Mouse (Mus musculus) heart, embryonic 14.5 days (tissue): Measurements from ENCODE around the gene Dusp2. TPM values are rescaled to one million over a fixed set of nuclear protein-coding genes. Genes with fewer than 3 reads are reported as not detected.

Source experiments
- ATAC-seq: fragments of 200-750 bp; cut with Nextera tagmentation; 2 replicates; pipeline ENCODE4 v1.8.0; 2017; ENCODE audit warnings: low read depth, moderate TSS enrichment; ENCODE audit not compliant: insufficient number of reproducible peaks, insufficient read depth, low FRiP score
- H3K27ac ChIP-seq, 2 experiments: fragments of 200-500 bp in 1 of 2; fragments of 300-500 bp in 1 of 2; sonication (generic) in 1 of 2; replicated peaks in 1 of 2; 2 replicates each; pipeline ENCODE4 v1.5.1; 2012 to 2014; ENCODE audit warnings: low read depth in 2 of 2, low read length in 2 of 2, control low read depth in 1 of 2, mild to moderate bottlenecking in 1 of 2, mixed read lengths in 1 of 2; ENCODE audit not compliant: control insufficient read depth in 1 of 2, insufficient read depth in 1 of 2
- H3K27me3 ChIP-seq: fragments of 300-500 bp; sonication (generic); 2 replicates; pipeline ENCODE4 v1.6.1; 2014; ENCODE audit warnings: mild to moderate bottlenecking, low read length, control low read depth; ENCODE audit not compliant: control insufficient read depth, insufficient read depth
- H3K36me3 ChIP-seq: fragments of 300-500 bp; sonication (generic); 2 replicates; pipeline ENCODE4 v1.6.1; 2014; ENCODE audit warnings: mild to moderate bottlenecking, control low read depth, low read length, mixed read lengths; ENCODE audit not compliant: control insufficient read depth, insufficient read depth
- H3K4me1 ChIP-seq, 2 experiments: fragments of 200-500 bp in 1 of 2; fragments of 300-500 bp in 1 of 2; sonication (generic) in 1 of 2; 2 replicates each; pipeline ENCODE4 v1.6.1; 2012 to 2014; ENCODE audit warnings: low read length in 2 of 2, control low read depth in 1 of 2, mixed read lengths in 1 of 2; ENCODE audit not compliant: control insufficient read depth in 2 of 2, insufficient read depth in 2 of 2
- H3K4me2 ChIP-seq: fragments of 300-500 bp; sonication (generic); 2 replicates; pipeline ENCODE4 v1.6.1; 2014; ENCODE audit warnings: mild to moderate bottlenecking, low read length
- H3K4me3 ChIP-seq, 2 experiments: fragments of 200-500 bp in 1 of 2; fragments of 300-500 bp in 1 of 2; sonication (generic) in 1 of 2; 2 replicates each; pipeline ENCODE4 v1.5.1; 2012 to 2014; ENCODE audit warnings: low read length in 2 of 2, mild to moderate bottlenecking in 2 of 2, control low read depth in 1 of 2, low read depth in 1 of 2, moderate library complexity in 1 of 2; ENCODE audit not compliant: control insufficient read depth in 1 of 2, insufficient read depth in 1 of 2
- H3K9ac ChIP-seq: fragments of 300-500 bp; sonication (generic); 2 replicates; pipeline ENCODE4 v1.6.1; 2014; ENCODE audit warnings: mild to moderate bottlenecking, low read length
- H3K9me3 ChIP-seq: fragments of 300-500 bp; sonication (generic); 2 replicates; pipeline ENCODE4 v1.6.1; 2016; ENCODE audit warnings: low read length, control low read depth; ENCODE audit not compliant: control insufficient read depth
- WGBS: fragments of 180-500 bp; shearing (Covaris S2); extraction: QIAGEN DNeasy Blood & Tissue Kit; methylation state at CpG from one replicate; pipeline ENCODE4 v1.1.7; 2014; 5-methylcytosine and 5-hydroxymethylcytosine counted together
- polyA plus RNA-seq: library from polyadenylated mRNA; unstranded; fragments of >200 nt; fragmentation: Nextera tagmentation; extraction: Ambion mirVana; gene quantifications from 2 replicates; pipeline ENCODE4 v1.2.1, GENCODE M21; 2014

Gene Dusp2
- polyA plus RNA-seq, 1 experiment from 2014 or later = 15.9 TPM

DNA sequence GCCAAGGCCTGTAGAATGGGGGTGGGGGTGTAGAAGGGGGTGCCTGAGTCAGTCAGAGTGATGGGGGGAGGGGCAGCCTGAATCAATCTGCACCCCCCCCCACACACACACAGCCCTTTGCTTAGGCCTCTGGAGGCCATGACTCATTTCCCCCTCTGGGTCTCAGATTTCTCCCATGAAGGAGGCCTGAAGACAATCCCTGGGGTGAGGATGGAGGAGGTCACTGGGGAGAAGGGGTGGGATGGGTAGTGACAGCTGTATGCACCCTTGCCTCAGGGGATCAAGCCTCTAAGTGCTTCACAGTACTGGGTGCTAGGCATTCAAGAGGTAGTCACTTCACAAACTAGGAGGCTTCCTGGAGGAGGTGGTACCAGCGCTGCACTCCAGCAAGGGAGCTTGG, 12.3 kb upstream of the Dusp2 start:
- H3K27ac ChIP-seq = no peak overlapping the region
- H3K4me1 ChIP-seq = peaks cover 0 to 5% of the 10 kb centered on the region in 2 experiments; a peak in 3 of 4 replicates
- H3K4me3 ChIP-seq = no peak overlapping the region
- H3K9me3 ChIP-seq = no peaks in the 10 kb centered on the region
- 76% methylated on average over 1 of the region's 1 CpGs for WGBS
- ATAC-seq = no peak
- no peaks in the 10 kb centered on the region for H3K36me3 ChIP-seq
- no peak overlapping the region for H3K9ac ChIP-seq
- no peak overlapping the region for H3K4me2 ChIP-seq
- no peaks in the 10 kb centered on the region for H3K27me3 ChIP-seq

DNA sequence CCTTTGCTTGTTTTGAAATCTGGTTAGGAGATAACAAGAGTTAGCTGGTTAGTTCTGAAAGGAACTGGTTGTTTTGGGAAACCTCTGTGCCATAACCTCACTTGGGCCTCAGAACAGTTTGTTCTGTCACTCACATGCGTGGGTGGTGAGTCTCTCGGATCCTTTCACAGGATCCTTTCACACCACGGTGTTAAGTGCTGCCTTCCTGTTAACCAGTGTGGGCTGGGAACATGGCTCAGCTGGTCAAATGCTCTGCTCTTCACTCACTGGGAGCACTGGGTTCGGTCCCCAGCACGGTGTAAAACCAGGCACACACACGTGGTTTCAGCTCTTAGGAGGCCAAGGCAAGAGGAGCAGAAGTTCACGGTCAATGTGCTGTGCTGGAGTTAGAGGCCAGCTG, 11.5 kb upstream of the Dusp2 start:
- Histone ChIP-seq H3K27ac (no peak overlapping the region), H3K27me3 (no peaks in the 10 kb centered on the region), H3K9me3 (no peaks in the 10 kb centered on the region), H3K36me3 (no peaks in the 10 kb centered on the region), H3K9ac (no peak overlapping the region), H3K4me2 (no peak overlapping the region), H3K4me3 (no peak overlapping the region), H3K4me1 (peaks cover 5 to 9% of the 10 kb centered on the region in 2 experiments; a peak in 3 of 4 replicates)
- ATAC-seq = no peak
- 49% methylated on average over 7 of the region's 7 CpGs for WGBS

DNA sequence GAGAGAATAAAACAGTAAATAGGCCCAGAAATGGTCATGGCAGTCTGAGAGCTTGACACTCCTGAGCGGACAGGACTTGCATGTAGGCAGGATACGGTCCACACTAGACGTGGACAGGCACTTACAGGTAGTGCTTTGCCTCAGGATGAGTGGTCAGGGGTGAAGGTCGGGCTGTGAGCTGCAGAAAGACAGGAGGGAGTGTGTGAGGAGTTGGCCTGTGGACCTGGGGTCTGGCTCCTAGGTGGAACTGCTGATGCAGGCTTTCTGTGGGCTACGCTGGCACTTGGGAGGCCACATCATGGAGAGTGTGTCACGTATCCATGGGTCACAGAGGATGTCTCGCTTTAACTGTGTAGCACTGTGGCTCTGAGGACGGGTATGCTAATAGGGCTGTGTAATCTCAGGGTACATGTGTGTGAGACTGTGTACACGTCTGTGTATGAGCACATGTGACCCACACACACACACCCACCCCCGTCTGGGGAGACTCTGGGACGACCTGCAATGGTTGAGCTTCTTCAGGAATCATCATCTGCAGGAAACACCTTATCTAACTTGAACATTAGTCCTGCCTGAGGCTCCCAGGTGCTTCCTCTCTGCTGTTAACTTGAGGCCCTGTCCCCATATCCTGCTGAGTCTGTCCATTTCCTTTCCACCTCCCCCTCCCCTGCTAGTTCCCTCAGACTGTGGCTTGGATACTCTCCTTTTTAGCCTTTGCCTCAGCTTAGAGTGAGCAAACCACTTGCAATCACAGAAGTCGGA, 7.7 kb upstream of the Dusp2 start:
- H3K27me3 ChIP-seq = no peaks in the 10 kb centered on the region
- no peak overlapping the region; the same call in 1 of the 2 replicates for H3K9ac ChIP-seq
- H3K27ac ChIP-seq = peak overlapping the region; percentile 57 to 63
- no peaks in the 10 kb centered on the region for H3K36me3 ChIP-seq
- H3K4me1 ChIP-seq = peaks cover 14 to 15% of the 10 kb centered on the region in 2 experiments; a peak in 3 of 4 replicates
- H3K4me3 ChIP-seq = no peak overlapping the region
- no peaks in the 10 kb centered on the region for H3K9me3 ChIP-seq
- peak; percentile 67 for ATAC-seq
- WGBS = 54% methylated on average over 12 of the region's 12 CpGs
- H3K4me2 ChIP-seq = no peak overlapping the region

DNA sequence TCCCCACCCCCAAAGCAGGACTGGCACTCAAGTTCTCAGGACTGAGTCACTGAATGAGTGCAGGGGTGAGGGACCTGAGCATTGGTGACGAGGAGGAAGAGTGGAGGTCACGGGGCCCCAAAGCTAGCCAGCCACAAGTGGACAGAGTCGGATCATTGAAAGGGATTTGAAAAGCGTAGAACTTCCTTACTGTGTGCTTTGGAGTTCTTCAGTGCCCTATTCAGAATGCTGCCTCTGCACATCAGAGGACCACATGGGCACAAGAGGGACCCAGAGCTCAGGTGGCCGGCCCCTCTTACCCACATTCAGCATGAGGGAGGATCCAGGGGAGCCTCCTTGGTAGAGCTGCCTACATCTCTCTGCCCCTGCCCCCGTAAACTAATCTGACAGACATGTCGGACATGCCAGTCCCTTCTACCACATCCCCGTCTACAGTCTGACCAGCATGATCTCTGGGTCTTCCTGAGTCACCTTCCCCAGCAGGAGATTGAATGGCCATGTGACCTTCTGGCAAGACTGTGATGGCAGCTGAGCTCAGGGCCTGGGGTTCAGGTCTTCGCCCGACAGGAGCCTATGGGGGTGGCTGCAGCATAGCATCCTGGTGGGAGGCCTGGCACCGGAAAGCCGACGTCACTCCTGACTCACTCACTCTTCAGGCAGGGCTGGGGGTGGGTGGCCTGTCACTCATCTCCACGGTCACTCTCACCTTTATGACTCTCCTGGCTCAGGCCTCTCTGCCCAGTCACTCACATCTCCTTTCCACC, 3.0 kb upstream of the Dusp2 start:
- Histone ChIP-seq H3K36me3 (no peaks in the 10 kb centered on the region), H3K4me1 (peaks cover 29 to 43% of the 10 kb centered on the region in 2 experiments), H3K9ac (no peak overlapping the region), H3K9me3 (no peaks in the 10 kb centered on the region), H3K4me3 (no peak overlapping the region), H3K27me3 (peaks cover 8% of the 10 kb centered on the region; the same call in 1 of the 2 replicates), H3K27ac (no peak overlapping the region), H3K4me2 (no peak overlapping the region)
- 64% methylated on average over 14 of the region's 14 CpGs for WGBS
- ATAC-seq = no peak

DNA sequence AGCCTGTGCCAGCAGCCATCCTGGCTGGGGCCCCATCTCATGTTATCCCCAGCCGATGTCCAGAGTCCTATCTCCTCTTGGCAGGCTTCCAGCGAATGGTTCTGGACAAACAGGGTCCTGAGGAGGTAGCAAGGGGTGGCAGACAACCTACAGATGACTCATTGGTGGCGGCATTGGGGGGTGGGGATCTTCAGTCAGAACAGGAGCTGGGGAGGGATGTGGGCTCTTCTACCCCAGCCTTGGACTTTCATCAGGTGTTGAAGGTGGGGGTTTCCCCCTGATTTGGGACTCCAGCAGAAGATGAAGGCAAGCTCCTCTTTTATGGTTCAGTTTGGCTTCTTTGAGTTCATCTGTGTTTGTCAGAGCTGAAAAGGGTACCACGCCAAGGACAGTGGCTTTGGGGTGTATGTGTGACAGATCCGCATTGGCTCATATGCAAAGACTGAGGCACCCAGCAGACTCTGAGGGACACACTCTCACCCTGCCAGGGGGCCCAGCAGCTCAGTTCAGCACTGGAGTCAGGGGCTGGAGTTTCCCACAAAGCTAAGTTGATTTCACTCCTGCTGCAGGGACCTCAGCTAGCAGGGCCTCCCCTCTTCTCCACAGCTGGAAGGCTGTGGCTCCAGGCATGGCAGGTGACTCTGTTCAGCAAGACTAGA, 1.9 kb upstream of the Dusp2 start:
- Histone ChIP-seq H3K4me1 (peaks cover 27 to 41% of the 10 kb centered on the region in 2 experiments), H3K9ac (no peak overlapping the region), H3K36me3 (no peaks in the 10 kb centered on the region), H3K27ac (no peak overlapping the region), H3K4me3 (no peak overlapping the region), H3K27me3 (peaks cover 8% of the 10 kb centered on the region; the same call in 1 of the 2 replicates), H3K4me2 (no peak overlapping the region), H3K9me3 (no peaks in the 10 kb centered on the region)
- WGBS = 45% methylated on average over 5 of the region's 5 CpGs
- ATAC-seq = no peak

DNA sequence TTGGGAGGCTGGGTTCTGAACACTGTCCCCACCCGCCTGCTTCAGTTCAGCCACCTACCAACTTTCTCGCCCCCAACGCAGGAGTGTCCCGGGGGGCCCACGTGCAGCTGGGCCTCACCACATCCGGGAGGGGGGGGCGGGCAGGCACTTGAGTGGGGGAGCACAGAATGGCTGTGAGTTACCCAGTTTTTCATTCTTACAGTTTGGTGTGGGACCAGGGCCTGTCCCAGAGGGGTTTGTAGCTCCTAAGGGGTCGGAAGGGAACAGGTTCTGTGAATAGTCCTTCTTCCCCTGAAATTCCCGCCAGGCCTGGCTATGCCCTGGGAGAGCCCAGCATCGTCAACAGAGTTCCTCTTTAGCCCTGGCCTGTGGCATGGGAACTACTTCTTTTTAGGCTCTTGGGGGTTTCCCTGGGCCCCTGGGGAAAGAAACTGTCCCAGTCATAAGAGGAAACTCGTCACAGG, 849 bp upstream of the Dusp2 start:
- ATAC-seq = no peak
- WGBS = 53% methylated on average over 11 of the region's 11 CpGs
- Histone ChIP-seq H3K9me3 (no peaks in the 10 kb centered on the region), H3K4me1 (peaks cover 25 to 35% of the 10 kb centered on the region in 2 experiments), H3K27ac (0 out of 4 replicates have a peak overlapping the region, but pooled peaks of 1 of the 2 experiments have one; percentile 45), H3K9ac (no peak overlapping the region), H3K36me3 (no peaks in the 10 kb centered on the region), H3K4me3 (no peak overlapping the region), H3K27me3 (peaks cover 8% of the 10 kb centered on the region; the same call in 1 of the 2 replicates), H3K4me2 (peak overlapping the region; percentile 96; the same call in 1 of the 2 replicates)

DNA sequence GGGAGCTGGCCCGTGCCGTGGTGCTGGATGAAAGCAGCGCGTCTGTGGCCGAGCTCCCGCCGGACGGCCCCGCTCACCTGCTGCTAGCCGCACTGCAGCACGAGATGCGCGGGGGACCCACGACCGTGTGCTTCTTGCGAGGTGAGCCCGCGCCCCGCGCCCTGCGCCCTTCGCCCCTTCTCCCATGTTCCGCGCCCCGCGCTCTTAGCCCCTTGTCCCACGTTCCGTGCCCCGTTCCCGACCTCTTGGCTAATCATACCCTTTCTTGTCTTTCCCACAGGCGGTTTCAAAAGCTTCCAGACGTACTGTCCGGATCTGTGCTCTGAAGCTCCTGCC, 506 bp downstream of the Dusp2 start:
- Histone ChIP-seq H3K27ac (peak overlapping the region; percentile 2 to 45; a peak in 3 of 4 replicates), H3K36me3 (no peaks in the 10 kb centered on the region), H3K4me3 (peak overlapping the region; percentile 56 to 66), H3K4me1 (peaks cover 25 to 35% of the 10 kb centered on the region in 2 experiments), H3K9ac (peak overlapping the region; percentile 75), H3K27me3 (peaks cover 8% of the 10 kb centered on the region; the same call in 1 of the 2 replicates), H3K9me3 (no peaks in the 10 kb centered on the region), H3K4me2 (peak overlapping the region; percentile 96)
- 4% methylated on average over 33 of the region's 33 CpGs for WGBS
- no peak for ATAC-seq
